Mouse (Mus musculus): Measurements from ENCODE around the gene Cacna1d. TPM values are rescaled to one million over a fixed set of nuclear protein-coding genes. Genes with fewer than 3 reads are reported as not detected.

Gene Cacna1d
- total RNA-seq, 1 experiment from 2014 or later, result 8.3 TPM

GRCm38 (mm10) chr14:30019792-30020575 lies 471.3 kb downstream of the Cacna1d start:
- ATAC-seq (ENCODE audit: extremely low read depth, insufficient number of reproducible peaks, low FRiP score, poor library complexity, severe bottlenecking), result no peak

- ATAC-seq (ENCODE audit: extremely low read depth, insufficient number of reproducible peaks, low FRiP score, poor library complexity, severe bottlenecking), result no peak
Observed at GRCm38 (mm10) chr14:30019375-30019774, 471.9 kb downstream of the Cacna1d start.

- no peak for ATAC-seq (ENCODE audit: extremely low read depth, insufficient number of reproducible peaks, low FRiP score, poor library complexity, severe bottlenecking)
Observed at GRCm38 (mm10) chr14:30018846-30019245, 472.4 kb downstream of the Cacna1d start.

- no peak for ATAC-seq (ENCODE audit: extremely low read depth, insufficient number of reproducible peaks, low FRiP score, poor library complexity, severe bottlenecking)
Observed at GRCm38 (mm10) chr14:30018463-30018801, 472.8 kb downstream of the Cacna1d start.

GRCm38 (mm10) chr14:30017794-30018462 lies 473.3 kb downstream of the Cacna1d start:
- no peak for ATAC-seq (ENCODE audit: extremely low read depth, insufficient number of reproducible peaks, low FRiP score, poor library complexity, severe bottlenecking)

GRCm38 (mm10) chr14:30016666-30017065 lies 474.6 kb downstream of the Cacna1d start:
- no peak for ATAC-seq (ENCODE audit: extremely low read depth, insufficient number of reproducible peaks, low FRiP score, poor library complexity, severe bottlenecking)

- no peak for ATAC-seq (ENCODE audit: extremely low read depth, insufficient number of reproducible peaks, low FRiP score, poor library complexity, severe bottlenecking)
Observed at GRCm38 (mm10) chr14:30015008-30015407, 476.2 kb downstream of the Cacna1d start.

GRCm38 (mm10) chr14:30014487-30014886 lies 476.8 kb downstream of the Cacna1d start:
- ATAC-seq (ENCODE audit: extremely low read depth, insufficient number of reproducible peaks, low FRiP score, poor library complexity, severe bottlenecking), result no peak

GRCm38 (mm10) chr14:30011886-30012560 lies 479.2 kb downstream of the Cacna1d start:
- ATAC-seq (ENCODE audit: extremely low read depth, insufficient number of reproducible peaks, low FRiP score, poor library complexity, severe bottlenecking), result no peak

GRCm38 (mm10) chr14:30009864-30010560 lies 481.2 kb downstream of the Cacna1d start:
- ATAC-seq (ENCODE audit: extremely low read depth, insufficient number of reproducible peaks, low FRiP score, poor library complexity, severe bottlenecking), result no peak

GRCm38 (mm10) chr14:30008733-30009575 lies 482.3 kb downstream of the Cacna1d start, which contains the start of the genes Il17rb and Chdh:
Il17rb (minus strand) TSS chr14:30008896.
Chdh (plus strand) TSS chr14:30009023.
- ATAC-seq (ENCODE audit: extremely low read depth, insufficient number of reproducible peaks, low FRiP score, poor library complexity, severe bottlenecking), result no peak

- ATAC-seq (ENCODE audit: extremely low read depth, insufficient number of reproducible peaks, low FRiP score, poor library complexity, severe bottlenecking), result no peak
Observed at GRCm38 (mm10) chr14:29999475-29999811, 491.8 kb downstream of the Cacna1d start.

- ATAC-seq (ENCODE audit: extremely low read depth, insufficient number of reproducible peaks, low FRiP score, poor library complexity, severe bottlenecking), result no peak
Observed at GRCm38 (mm10) chr14:29998747-29999474, 492.3 kb downstream of the Cacna1d start.

GRCm38 (mm10) chr14:29997345-29997744 lies 493.9 kb downstream of the Cacna1d start:
- ATAC-seq (ENCODE audit: extremely low read depth, insufficient number of reproducible peaks, low FRiP score, poor library complexity, severe bottlenecking), result no peak

- ATAC-seq (ENCODE audit: extremely low read depth, insufficient number of reproducible peaks, low FRiP score, poor library complexity, severe bottlenecking), result no peak
Observed at GRCm38 (mm10) chr14:29996000-29996751, 495.1 kb downstream of the Cacna1d start.

GRCm38 (mm10) chr14:29994976-29995375 lies 496.3 kb downstream of the Cacna1d start:
- no peak for ATAC-seq (ENCODE audit: extremely low read depth, insufficient number of reproducible peaks, low FRiP score, poor library complexity, severe bottlenecking)
